Mouse (Mus musculus): ENCODE data around the gene Rab8b. TPM values are rescaled to one million over a fixed set of nuclear protein-coding genes. Genes with fewer than 3 reads are reported as not detected.
"Not testable (repeated sequence)": the region's sequence is repeated elsewhere in the genome, so short reads cannot be mapped to it uniquely, and the experiment has no call there.

Rab8b gene
- polyA plus RNA-seq, 1 experiment from 2014 or later = 34.8 TPM

DNA sequence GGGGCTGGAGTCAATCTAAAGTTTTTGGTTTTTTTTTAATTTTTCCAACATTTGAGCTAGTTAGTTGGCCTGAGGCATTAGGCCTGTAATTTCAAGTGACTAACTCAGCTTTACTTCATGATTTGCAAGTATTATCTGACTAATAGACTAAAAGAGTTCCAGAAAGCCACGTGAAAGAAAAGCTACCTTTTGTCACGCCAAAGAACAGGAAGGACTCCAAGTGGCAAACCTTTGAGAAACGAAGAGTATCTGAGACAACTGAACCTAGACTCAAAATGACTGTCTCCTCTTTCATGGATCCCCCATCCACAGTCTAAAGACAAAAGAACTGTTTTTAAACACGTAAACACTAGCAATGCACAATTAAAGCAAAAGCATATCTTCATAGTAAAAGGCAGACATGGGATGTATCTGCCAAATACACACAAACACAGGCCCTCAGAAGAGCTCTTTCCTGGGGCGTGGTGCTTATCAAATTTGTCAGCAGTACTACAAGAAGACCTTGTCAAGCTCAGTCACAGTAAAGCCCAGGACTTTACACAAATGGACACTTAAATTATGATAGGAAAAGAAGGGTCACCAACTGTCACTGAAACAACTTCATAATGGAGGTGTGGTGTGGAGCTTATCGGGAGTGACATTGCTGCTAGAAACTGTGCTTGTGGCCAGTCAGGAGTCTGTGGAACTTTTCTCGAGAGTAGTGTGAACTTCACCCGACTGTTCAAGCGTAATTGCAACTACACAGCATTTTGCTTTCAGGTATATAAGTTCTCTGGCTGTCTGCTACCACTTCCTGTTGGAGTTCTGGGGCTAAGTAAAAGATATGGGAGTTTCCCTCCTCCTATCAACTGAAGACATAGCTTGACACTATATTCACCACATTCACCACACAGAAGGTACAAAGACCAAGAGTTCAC lies 3.4 kb downstream of the Rab8b start:
- H3K9me3 ChIP-seq = no peaks in the 10 kb centered on the region
- H3K4me1 ChIP-seq = peaks cover 37% of the 10 kb centered on the region
- H3K9ac ChIP-seq (replicated peaks) = no peak overlapping the region
- H3K27ac ChIP-seq (replicated peaks) = no peak overlapping the region
- H3K36me3 ChIP-seq = 0 out of 2 replicates have a peak, but pooled peaks cover 9% of the 10 kb centered on the region
- no peak overlapping the region for H3K4me3 ChIP-seq
- H3K4me2 ChIP-seq (replicated peaks) = no peak overlapping the region
- 89% methylated on average over 9 of the region's 9 CpGs for WGBS
- H3K27me3 ChIP-seq = no peaks in the 10 kb centered on the region
- ATAC-seq (ENCODE audit: low FRiP score, low read depth) = no peak

GRCm38 (mm10) chr9:66915401-66915800 lies 4.1 kb downstream of the Rab8b start:
- Histone ChIP-seq H3K27me3 (no peaks in the 10 kb centered on the region), H3K4me3 (no peak overlapping the region), H3K27ac (replicated peaks) (no peak overlapping the region), H3K36me3 (0 out of 2 replicates have a peak, but pooled peaks cover 9% of the 10 kb centered on the region), H3K4me2 (replicated peaks) (no peak overlapping the region), H3K9ac (replicated peaks) (no peak overlapping the region), H3K9me3 (no peaks in the 10 kb centered on the region), H3K4me1 (peaks cover 31% of the 10 kb centered on the region)
- WGBS = 86% methylated on average over 5 of the region's 5 CpGs
- ATAC-seq (ENCODE audit: low FRiP score, low read depth) = no peak

GRCm38 (mm10) chr9:66914540-66914939 lies 4.9 kb downstream of the Rab8b start:
- no peak overlapping the region for H3K4me2 ChIP-seq (replicated peaks)
- no peak overlapping the region for H3K9ac ChIP-seq (replicated peaks)
- H3K9me3 ChIP-seq = no peaks in the 10 kb centered on the region
- 0 out of 2 replicates have a peak, but pooled peaks cover 9% of the 10 kb centered on the region for H3K36me3 ChIP-seq
- WGBS = 95% methylated on average over 3 of the region's 3 CpGs
- peaks cover 31% of the 10 kb centered on the region for H3K4me1 ChIP-seq
- H3K27ac ChIP-seq (replicated peaks) = no peak overlapping the region
- no peaks in the 10 kb centered on the region for H3K27me3 ChIP-seq
- H3K4me3 ChIP-seq = no peak overlapping the region
- ATAC-seq (ENCODE audit: low FRiP score, low read depth) = no peak

DNA sequence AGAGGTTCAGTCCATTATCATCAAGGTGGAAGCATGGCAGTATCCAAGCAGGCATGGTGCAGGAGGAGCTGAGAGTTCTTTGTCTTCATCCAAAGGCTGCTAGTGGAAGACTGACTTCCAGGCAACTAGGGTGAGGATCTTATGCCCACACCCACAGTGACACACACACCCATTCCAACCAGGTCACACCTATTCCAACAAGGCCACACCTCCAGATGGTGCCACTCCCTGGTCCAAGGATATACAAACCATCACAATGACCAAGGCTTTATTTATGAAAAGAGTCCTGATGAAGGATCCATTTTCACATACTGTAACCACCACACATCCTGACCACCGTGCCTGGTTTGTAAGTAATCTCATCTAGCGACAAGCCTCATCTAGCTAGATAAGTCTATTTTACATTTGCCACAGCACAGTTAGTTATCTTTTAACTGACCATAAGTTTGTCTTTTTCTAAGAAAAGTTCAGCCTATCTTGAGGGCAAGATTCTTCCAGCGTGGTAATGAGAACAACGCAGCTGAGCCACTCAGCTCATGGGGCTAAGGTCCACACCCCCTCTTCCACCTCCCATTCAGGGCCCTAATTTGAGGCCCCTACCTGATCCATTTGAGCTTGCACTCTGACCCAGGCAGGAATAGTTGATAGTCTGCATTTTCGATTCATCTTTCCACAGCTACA lies 6.1 kb downstream of the Rab8b start:
- H3K9ac ChIP-seq (replicated peaks); H3K4me2 ChIP-seq (replicated peaks); H3K27me3 ChIP-seq; ATAC-seq (ENCODE audit: low FRiP score, low read depth); H3K9me3 ChIP-seq; H3K27ac ChIP-seq (replicated peaks); H3K36me3 ChIP-seq; H3K4me3 ChIP-seq: not testable (repeated sequence)
- WGBS = 94% methylated on average over 5 of the region's 5 CpGs
- H3K4me1 ChIP-seq = peaks cover 27% of the 10 kb centered on the region

GRCm38 (mm10) chr9:66912304-66912703 lies 7.2 kb downstream of the Rab8b start:
- 0 out of 2 replicates have a peak, but pooled peaks cover 9% of the 10 kb centered on the region for H3K36me3 ChIP-seq
- no peak for ATAC-seq (ENCODE audit: low FRiP score, low read depth)
- no peaks in the 10 kb centered on the region for H3K27me3 ChIP-seq
- H3K4me3 ChIP-seq = no peak overlapping the region
- H3K27ac ChIP-seq (replicated peaks) = no peak overlapping the region
- no peak overlapping the region for H3K9ac ChIP-seq (replicated peaks)
- H3K4me1 ChIP-seq = peaks cover 20% of the 10 kb centered on the region
- no peak overlapping the region for H3K4me2 ChIP-seq (replicated peaks)
- no peaks in the 10 kb centered on the region for H3K9me3 ChIP-seq

GRCm38 (mm10) chr9:66910677-66911076 lies 8.8 kb downstream of the Rab8b start:
- WGBS = 93% methylated on average over 4 of the region's 5 CpGs
- H3K4me1 ChIP-seq = peaks cover 28% of the 10 kb centered on the region
- no peak overlapping the region for H3K4me3 ChIP-seq
- H3K27ac ChIP-seq (replicated peaks) = no peak overlapping the region
- H3K4me2 ChIP-seq (replicated peaks) = no peak overlapping the region
- no peak for ATAC-seq (ENCODE audit: low FRiP score, low read depth)
- H3K36me3 ChIP-seq = 0 out of 2 replicates have a peak, but pooled peaks cover 9% of the 10 kb centered on the region
- no peaks in the 10 kb centered on the region for H3K27me3 ChIP-seq
- no peak overlapping the region for H3K9ac ChIP-seq (replicated peaks)
- no peaks in the 10 kb centered on the region for H3K9me3 ChIP-seq

DNA sequence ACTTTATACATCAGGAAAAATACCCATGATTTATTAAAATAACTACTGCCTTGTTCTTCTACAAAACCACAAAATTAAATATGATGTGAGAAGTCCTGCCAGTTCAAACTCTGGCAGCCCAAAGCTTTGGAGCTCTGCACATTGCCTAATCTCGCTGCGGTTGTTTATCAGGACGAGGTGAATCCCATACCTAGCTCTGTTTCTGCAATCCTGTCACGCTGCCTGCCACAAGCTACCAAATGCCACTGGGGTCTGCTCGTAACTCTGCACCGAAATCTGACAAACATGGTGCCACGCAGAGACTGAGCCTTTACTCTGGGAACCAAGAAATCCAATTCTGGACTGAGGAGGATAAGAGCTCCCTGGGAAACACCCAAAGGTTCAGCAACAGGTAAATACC lies 9.6 kb downstream of the Rab8b start:
- no peaks in the 10 kb centered on the region for H3K9me3 ChIP-seq
- WGBS = 86% methylated on average over 7 of the region's 7 CpGs
- H3K4me1 ChIP-seq = peaks cover 28% of the 10 kb centered on the region
- no peak overlapping the region for H3K4me2 ChIP-seq (replicated peaks)
- no peak for ATAC-seq (ENCODE audit: low FRiP score, low read depth)
- 0 out of 2 replicates have a peak, but pooled peaks cover 9% of the 10 kb centered on the region for H3K36me3 ChIP-seq
- H3K9ac ChIP-seq (replicated peaks) = no peak overlapping the region
- H3K27me3 ChIP-seq = no peaks in the 10 kb centered on the region
- no peak overlapping the region for H3K4me3 ChIP-seq
- H3K27ac ChIP-seq (replicated peaks) = no peak overlapping the region

- Histone ChIP-seq H3K27ac (replicated peaks) (no peak overlapping the region), H3K27me3 (no peaks in the 10 kb centered on the region), H3K36me3 (no peaks in the 10 kb centered on the region), H3K4me2 (replicated peaks) (no peak overlapping the region), H3K9me3 (no peaks in the 10 kb centered on the region), H3K4me3 (no peak overlapping the region), H3K4me1 (peaks cover 22% of the 10 kb centered on the region), H3K9ac (replicated peaks) (no peak overlapping the region)
- no peak for ATAC-seq (ENCODE audit: low FRiP score, low read depth)
- WGBS = 87% methylated on average over 5 of the region's 5 CpGs
Observed at GRCm38 (mm10) chr9:66907746-66908397, 11.6 kb downstream of the Rab8b start.

- WGBS = 86% methylated on average over 8 of the region's 8 CpGs
- no peak for ATAC-seq (ENCODE audit: low FRiP score, low read depth)
- Histone ChIP-seq H3K4me1 (peaks cover 15% of the 10 kb centered on the region; the same call in 1 of the 2 replicates), H3K27me3 (no peaks in the 10 kb centered on the region), H3K9me3 (no peaks in the 10 kb centered on the region), H3K36me3 (no peaks in the 10 kb centered on the region), H3K9ac (replicated peaks) (no peak overlapping the region), H3K27ac (replicated peaks) (no peak overlapping the region), H3K4me2 (replicated peaks) (no peak overlapping the region), H3K4me3 (no peak overlapping the region)
Observed at GRCm38 (mm10) chr9:66907126-66907525, 12.4 kb downstream of the Rab8b start.

DNA sequence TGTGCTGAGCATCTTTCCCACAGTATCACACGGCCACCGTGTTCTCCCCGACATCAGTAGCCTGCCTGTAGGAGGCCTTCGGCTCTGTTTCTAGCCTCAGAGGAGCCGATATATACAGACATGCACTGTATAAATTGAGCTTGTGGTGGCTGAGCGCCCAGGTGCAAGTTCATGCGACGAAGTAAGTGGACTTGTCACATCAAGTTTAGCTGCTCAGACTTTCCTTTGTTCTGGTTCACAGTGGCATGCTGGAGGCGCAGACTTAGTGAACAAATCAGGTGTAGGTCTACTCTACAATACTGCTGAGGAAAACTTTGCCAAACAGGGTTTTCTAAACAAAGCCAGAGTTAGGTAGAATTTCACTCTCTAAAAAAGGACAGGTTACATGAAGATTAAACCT lies 13.5 kb downstream of the Rab8b start:
- 84% methylated on average over 9 of the region's 9 CpGs for WGBS
- Histone ChIP-seq H3K27me3 (no peaks in the 10 kb centered on the region), H3K4me1 (peaks cover 7% of the 10 kb centered on the region; the same call in 1 of the 2 replicates), H3K4me2 (replicated peaks) (no peak overlapping the region), H3K9me3 (no peaks in the 10 kb centered on the region), H3K27ac (replicated peaks) (no peak overlapping the region), H3K4me3 (no peak overlapping the region), H3K36me3 (no peaks in the 10 kb centered on the region), H3K9ac (replicated peaks) (no peak overlapping the region)
- no peak for ATAC-seq (ENCODE audit: low FRiP score, low read depth)

GRCm38 (mm10) chr9:66899526-66899925 lies 20.0 kb downstream of the Rab8b start:
- WGBS = 76% methylated on average over 4 of the region's 4 CpGs
- Histone ChIP-seq H3K4me3 (no peak overlapping the region), H3K4me1 (peaks cover 6% of the 10 kb centered on the region; the same call in 1 of the 2 replicates), H3K36me3 (no peaks in the 10 kb centered on the region), H3K27ac (replicated peaks) (no peak overlapping the region), H3K9me3 (no peaks in the 10 kb centered on the region), H3K4me2 (replicated peaks) (no peak overlapping the region), H3K9ac (replicated peaks) (no peak overlapping the region), H3K27me3 (no peaks in the 10 kb centered on the region)
- ATAC-seq (ENCODE audit: low FRiP score, low read depth) = no peak

- H3K36me3 ChIP-seq = no peaks in the 10 kb centered on the region
- no peaks in the 10 kb centered on the region for H3K9me3 ChIP-seq
- H3K27ac ChIP-seq (replicated peaks) = no peak overlapping the region
- H3K4me1 ChIP-seq = peaks cover 6% of the 10 kb centered on the region; the same call in 1 of the 2 replicates
- WGBS = 85% methylated on average over 2 of the region's 2 CpGs
- no peaks in the 10 kb centered on the region for H3K27me3 ChIP-seq
- no peak overlapping the region for H3K4me3 ChIP-seq
- no peak for ATAC-seq (ENCODE audit: low FRiP score, low read depth)
- H3K9ac ChIP-seq (replicated peaks) = no peak overlapping the region
- no peak overlapping the region for H3K4me2 ChIP-seq (replicated peaks)
Observed at GRCm38 (mm10) chr9:66899072-66899471, 20.4 kb downstream of the Rab8b start.
